Mouse (Mus musculus) cerebellum, postnatal 4 days (tissue): ENCODE measurements at regions not wholly inside any gene's neighbourhood (a gene's known extent, or its start where the extent isn't known, plus 50 kb on each side); places are given as distances from the start of the nearest gene placed in this dataset.

Source experiments
- DNase-seq, 2 experiments: peaks; one replicate each; pipeline ENCODE4 v3.0.0; 2022; ENCODE audit warnings: low spot score in 2 of 2, mixed read lengths in 1 of 2

DNA sequence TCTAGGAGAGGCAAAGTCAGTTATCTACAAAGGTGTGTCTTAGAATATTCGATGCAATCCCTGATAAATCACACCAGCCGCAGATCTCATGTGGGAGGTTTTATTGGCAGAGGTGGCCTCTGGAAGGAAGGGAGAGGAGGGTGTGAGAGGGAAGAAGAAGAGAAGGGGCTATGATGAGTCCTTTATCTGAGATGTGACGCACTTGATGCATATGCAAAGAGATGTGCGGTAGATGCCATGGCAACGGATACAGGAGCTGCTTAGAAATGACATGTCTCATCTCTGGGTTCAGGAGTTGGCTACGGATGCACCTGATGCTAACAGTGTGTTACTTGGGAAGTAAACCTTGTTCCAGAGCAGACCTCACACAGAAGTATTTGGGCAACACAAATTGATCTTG lies 718.6 kb upstream of the Gm21961 start:
- DNase-seq: no peak

DNA sequence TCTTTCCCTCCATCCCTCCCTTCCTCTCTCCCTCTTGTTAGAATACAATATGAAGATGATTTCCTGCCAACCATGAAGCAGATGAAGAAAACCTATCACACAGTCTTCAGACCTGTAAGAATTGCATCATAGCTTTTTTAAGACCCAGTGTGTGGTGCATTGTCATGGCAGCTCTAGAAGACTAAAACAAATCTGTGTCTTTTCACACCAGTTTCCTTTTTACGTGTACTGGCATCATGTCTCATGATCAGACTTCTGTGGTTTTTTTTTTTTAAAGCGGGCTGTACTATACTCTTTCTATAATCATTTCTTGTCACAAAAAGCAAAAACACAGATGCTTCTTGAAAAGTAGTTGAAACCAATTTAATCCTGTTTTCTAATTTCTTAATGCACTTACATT lies 716.6 kb upstream of the Gm21961 start:
- no peak for DNase-seq

GRCm38 (mm10) chr15:65727061-65727460 lies 712.4 kb upstream of the Gm21961 start:
- DNase-seq: no peak

- no peak for DNase-seq
Observed at GRCm38 (mm10) chr15:65726271-65726670, 711.6 kb upstream of the Gm21961 start.

DNA sequence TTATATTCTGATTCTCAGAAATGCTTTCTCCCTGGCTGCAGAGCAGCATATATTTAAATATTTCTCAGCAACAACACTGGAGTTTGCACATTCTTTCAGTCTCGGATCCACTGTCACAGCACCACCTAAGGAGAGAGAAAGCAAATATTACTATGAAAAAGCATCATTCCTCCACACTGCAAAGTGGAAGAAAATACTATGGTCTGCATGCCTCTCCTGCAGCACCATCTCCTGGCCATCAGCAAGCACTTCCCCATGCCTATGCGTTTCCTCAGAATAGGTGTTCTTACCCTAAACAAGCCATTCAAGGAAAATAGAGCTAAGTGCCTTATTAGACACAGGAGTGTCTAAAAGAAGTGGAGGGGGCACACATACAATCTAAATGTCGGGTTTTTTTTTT lies 688.9 kb upstream of the Gm21961 start:
- peak in 1 of 2 experiments; percentile 11 for DNase-seq

DNA sequence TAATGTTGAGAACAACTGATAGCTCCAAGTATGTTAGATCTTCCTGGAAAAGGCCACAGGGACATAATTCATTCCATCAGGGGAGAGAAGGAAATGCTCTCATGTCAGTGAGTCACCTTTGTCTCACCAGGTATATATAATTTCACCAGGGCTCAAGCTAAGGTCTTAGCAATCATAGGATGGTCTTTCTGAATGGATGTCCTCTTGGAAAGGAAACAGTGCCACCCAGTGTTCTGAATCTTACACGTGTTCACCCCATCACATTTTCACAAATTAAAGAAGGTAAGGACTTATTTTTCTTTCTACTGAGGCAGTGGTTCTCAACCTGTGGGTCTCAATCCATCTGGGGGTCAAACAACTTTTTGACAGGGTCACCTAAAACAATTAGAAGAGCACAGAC lies 686.8 kb upstream of the Gm21961 start:
- DNase-seq: no peak

GRCm38 (mm10) chr15:65698596-65698995 lies 683.9 kb upstream of the Gm21961 start:
- no peak for DNase-seq
